Mouse (Mus musculus): ENCODE measurements at regions not wholly inside any gene's neighbourhood (a gene's known extent, or its start where the extent isn't known, plus 50 kb on each side); places are given as distances from the start of the nearest gene placed in this dataset.

DNA sequence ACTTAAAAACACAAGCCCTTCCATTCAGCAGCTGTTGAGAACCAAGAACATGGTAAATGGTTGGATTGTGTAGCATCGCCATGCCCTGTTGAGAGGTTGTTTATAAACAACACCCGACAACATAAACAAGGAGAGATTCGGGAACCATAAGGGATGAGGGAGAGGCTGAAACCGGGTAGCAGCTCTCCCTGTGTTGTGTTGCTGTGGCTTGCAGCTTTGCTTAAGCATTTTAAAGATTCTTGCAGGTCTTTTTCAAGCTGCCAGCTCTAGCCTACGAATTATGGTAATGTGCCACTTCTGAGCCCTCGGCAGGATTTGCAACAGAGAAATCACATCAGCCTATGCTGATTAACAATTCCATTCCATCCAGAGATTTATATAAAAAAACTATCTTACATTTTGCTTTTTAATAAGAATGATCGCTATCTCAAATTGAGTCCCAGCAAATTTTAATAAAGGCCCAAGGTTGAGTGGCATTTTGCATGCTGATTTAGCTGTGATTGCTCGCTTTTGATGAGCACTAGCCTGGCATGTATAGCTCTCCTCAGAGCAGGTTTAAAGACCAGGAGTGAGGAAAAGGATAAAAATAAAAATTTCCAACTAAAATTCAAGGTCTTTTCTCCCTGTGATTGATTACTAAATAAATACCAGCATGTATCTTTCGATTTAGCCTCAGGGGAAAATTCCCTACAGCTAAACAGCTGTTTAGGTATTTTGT is 445.7 kb upstream of the 4930412O13Rik start:
- DNase-seq (ENCODE audit: low spot score in 2 of 2) = no peak

DNA sequence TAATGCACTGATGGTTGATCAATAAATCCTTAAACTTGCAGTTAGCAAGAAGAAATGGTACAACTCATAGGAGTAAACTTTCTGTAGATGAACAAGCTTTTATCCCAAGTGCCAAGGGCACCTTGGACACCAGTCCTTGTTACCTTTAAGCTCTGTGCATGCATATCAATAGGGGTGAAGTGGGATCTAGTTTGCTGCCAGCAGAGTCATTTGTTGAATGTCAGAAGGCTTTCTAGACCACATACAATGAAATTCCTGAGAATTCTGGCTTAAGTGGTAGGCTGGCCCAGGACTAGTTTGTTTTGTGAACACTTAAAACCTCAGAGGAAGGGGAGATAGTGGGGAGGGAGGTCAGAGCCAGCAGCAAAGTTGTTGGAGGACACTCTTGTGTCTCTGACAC is 437.9 kb upstream of the 4930412O13Rik start:
- DNase-seq (ENCODE audit: low spot score in 2 of 2) = no peak

- no peak for DNase-seq (ENCODE audit: low spot score in 2 of 2)
Measured at GRCm38 (mm10) chr2:9445826-9446225, 435.2 kb upstream of the 4930412O13Rik start.

GRCm38 (mm10) chr2:9464413-9464812 is 416.6 kb upstream of the 4930412O13Rik start:
- no peak for DNase-seq (ENCODE audit: low spot score in 2 of 2)

GRCm38 (mm10) chr2:9464818-9465217 is 416.2 kb upstream of the 4930412O13Rik start:
- DNase-seq (ENCODE audit: low spot score in 2 of 2) = no peak

DNA sequence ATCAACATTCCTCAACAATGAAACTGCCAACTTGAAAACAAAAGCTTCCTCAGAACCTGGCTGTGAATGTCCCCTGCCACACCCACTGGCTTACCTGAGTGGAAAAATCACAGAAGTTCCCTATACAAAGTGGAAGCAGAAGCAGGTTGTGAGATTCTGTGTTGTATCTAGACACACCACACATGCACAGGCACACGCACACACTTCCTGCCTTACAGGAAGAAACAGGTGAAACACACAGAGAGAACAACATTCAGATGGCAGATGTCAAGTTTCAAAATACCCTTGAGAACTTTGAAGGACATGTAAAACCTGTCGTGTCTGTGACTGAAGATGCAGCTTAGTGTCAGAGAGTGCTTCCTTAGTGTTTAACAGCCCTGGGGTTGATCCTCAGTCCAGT is 413.5 kb upstream of the 4930412O13Rik start:
- DNase-seq (ENCODE audit: low spot score in 2 of 2) = no peak

DNA sequence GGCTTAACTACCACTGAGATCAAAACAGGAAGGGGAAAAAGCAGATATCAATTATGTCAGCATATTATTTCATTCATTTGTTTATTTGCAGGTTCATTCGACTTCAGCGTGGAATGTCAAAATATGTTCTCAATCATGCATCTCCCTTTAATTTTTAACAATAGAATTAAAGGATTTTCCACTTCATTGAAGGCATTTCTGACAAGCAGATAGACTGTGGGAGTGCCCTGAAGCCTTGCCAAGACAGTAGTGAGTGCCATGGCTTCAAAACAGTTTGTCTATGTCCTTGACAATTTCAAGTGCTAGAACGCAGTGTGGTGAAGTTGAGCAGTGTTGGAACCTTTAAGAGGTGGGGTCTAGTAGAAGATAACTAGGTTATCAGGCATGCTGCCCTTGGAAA is 412.4 kb upstream of the 4930412O13Rik start:
- DNase-seq (ENCODE audit: low spot score in 2 of 2) = no peak

- DNase-seq (ENCODE audit: low spot score in 2 of 2) = no peak
Measured at GRCm38 (mm10) chr2:9481678-9482345, 399.2 kb upstream of the 4930412O13Rik start.

DNA sequence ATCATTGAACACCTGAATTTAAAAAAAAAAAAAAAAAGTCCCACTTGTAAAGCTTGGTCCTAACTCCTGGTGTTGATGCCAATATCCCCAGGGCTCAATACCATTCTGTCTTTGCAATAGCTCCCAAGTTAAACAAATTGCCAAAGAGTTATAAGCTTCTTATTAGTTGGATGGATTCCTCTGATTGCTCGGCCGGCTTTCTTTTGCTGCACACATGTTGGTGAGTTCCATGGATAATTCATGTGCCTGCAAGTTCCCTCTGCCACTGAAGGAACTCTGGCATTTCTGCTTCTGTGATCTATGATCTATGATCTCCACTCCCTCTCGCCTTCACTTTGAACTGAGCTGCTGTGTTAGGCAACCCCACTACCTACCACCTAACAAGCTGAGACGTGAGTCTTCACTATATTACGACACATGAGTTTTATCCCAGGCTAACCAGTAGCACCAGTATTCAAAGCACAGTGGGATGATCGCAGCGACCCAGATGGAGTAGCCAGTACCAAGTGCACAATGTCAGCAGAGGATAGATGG is 393.6 kb upstream of the 4930412O13Rik start:
- DNase-seq (ENCODE audit: low spot score in 2 of 2) = no peak

- DNase-seq (ENCODE audit: low spot score in 2 of 2) = peak in 1 of 2 experiments; percentile 1
Measured at GRCm38 (mm10) chr2:9493606-9494145, 387.4 kb upstream of the 4930412O13Rik start.

DNA sequence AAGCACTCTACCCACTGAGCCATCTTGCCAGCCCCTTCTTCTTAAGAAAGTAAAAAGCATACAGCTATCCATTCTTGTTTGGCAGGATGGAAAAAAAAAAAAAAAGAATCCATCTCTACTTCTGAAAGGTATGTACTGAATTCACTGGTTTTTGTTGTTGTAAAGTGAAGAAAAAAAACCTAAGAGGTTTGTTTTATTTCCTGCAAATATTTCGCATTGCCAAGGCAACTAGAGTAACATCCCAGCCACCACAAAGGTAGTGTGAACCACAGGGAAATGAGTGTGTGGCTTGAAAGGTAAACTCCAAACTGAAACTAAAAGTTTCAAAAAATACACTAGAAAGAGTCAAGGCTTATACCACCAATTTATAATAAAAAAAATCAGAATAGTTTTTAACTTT is 361.0 kb upstream of the 4930412O13Rik start:
- peak in 1 of 2 experiments; percentile 4 for DNase-seq (ENCODE audit: low spot score in 2 of 2)

- DNase-seq (ENCODE audit: low spot score in 2 of 2) = no peak
Measured at GRCm38 (mm10) chr2:9525910-9526309, 355.1 kb upstream of the 4930412O13Rik start.

DNA sequence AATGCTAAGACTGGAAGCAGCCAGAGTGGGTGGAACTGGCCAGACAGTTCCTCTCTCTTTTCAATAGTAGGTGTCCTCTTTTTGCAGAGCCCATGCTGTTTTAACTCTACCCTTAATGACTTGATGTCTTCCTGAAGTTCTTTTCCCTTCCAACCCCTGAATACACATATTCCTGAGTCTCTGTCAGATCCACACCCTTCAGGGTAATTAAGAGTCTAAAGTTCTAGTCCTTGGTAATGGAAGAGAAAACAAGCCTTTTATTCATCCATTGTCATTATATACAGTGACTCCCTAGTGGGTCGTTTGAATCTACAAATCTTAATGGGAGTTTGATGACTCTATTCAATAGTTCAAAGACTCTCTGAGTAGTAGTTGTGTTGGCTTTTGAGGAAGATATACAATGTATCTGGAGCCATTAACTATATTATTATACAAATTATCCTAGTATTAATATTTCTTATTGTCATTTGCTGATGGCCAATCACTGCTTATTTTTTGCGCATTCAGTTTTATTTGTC is 345.9 kb upstream of the 4930412O13Rik start:
- DNase-seq (ENCODE audit: low spot score in 2 of 2) = no peak

DNA sequence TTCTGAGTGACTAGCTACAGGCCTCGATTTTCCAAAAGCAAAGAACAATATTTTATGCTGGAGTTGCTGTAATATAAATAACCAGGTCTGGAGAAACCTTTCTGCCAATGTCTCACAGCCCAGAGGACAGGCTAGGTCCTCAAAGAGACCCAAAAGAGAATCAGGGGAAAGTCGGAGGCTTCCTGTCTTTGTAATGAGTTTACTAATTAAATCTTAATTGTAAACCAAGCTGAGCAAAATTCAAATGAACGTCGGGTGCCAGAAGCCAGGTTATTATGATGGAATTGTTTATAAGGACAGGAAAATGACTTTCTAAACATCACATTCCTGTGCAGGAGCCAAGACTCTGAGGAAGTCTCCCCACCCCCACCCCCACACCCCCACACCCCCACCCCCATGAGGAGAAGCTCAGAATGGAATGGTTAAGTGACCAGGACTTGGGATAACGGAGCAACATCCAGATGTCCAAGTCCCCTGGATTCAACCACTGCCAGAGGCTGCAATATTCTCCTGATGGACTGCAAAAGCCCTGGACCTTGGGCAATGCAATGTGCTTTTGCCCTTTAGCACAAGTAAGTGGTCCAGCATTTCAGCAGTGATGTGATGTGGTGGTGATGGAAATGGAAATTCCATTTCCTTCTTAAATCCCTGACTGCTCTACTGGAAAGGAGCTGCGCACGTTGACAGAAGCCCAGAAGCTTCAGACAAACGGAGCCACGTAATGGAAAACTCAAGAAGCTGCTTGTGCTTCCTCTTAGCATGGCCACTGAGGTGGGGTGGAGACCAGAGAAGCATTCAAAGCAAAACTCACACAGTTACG is 333.1 kb upstream of the 4930412O13Rik start:
- no peak for DNase-seq (ENCODE audit: low spot score in 2 of 2)

DNA sequence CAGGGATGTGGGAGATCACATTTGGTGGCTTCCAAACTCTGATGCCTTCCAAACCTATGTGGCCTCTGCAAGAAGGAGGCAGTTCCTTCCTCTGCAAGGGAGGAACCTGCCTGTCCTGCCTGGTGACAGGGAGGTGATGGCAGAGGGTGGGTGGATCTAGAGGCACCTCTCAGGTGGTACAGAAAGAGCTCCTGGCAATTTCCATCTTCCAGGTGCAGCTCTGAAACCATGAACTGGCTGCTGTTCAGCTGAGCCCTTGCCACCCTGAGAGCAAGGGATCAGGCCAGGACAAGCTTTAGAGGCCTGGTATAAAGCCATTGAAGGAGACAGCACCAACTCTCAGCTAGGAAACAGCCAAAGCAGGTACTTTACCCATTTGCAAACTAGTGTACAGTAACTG is 327.7 kb upstream of the 4930412O13Rik start:
- DNase-seq (ENCODE audit: low spot score in 2 of 2) = no peak

DNA sequence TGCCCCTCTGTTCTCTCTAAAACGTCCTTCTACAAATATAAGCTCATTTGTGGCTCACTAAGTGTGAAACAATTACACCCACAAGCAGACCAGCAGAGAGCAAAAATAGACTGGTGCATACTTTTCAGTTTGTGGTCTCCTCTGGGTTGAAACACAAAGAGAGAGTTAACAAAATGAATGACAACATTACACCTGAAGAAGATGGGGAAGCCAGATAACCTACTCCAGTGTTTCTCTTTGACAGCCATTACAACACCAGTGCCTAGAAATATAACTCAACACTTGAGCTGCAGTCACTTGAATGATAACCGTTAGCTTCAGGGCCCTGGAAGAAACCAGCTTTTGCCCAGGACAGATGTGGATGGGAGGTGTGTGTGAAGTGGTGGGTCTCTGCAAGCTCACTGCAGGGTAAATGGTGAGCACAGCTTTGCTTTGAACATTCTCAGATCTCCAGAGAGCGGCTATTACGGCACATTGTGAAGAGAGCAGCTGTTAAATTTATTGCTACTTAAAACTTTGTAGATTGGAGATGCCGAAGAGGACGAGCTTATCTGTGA is 316.5 kb upstream of the 4930412O13Rik start:
- no peak for DNase-seq (ENCODE audit: low spot score in 2 of 2)

GRCm38 (mm10) chr2:9569220-9569619 is 311.8 kb upstream of the 4930412O13Rik start:
- DNase-seq (ENCODE audit: low spot score in 2 of 2) = no peak

- DNase-seq (ENCODE audit: low spot score in 2 of 2) = no peak
Measured at GRCm38 (mm10) chr2:9574196-9574595, 306.9 kb upstream of the 4930412O13Rik start.

- DNase-seq (ENCODE audit: low spot score in 2 of 2) = no peak
Measured at GRCm38 (mm10) chr2:9574651-9575050, 306.4 kb upstream of the 4930412O13Rik start.

GRCm38 (mm10) chr2:9577868-9578267 is 303.2 kb upstream of the 4930412O13Rik start:
- DNase-seq (ENCODE audit: low spot score in 2 of 2) = no peak

- DNase-seq (ENCODE audit: low spot score in 2 of 2) = no peak
Measured at GRCm38 (mm10) chr2:9587389-9587788, 293.7 kb upstream of the 4930412O13Rik start.
